Mouse (Mus musculus) CH12.LX (cell line): Measurements from ENCODE around the gene Arhgef25.

Experiments used
- CTCF ChIP-seq, 2 experiments: IDR thresholded peaks in 1 of 2; conservative IDR thresholded peaks in 1 of 2; 2 replicates each; pipeline ENCODE4 v1.5.1; 2011 to 2012; ENCODE audit warnings: low read depth in 2 of 2, low read length in 2 of 2, improper control_type of control experiment in 1 of 2, inconsistent platforms in 1 of 2, mild to moderate bottlenecking in 1 of 2, moderate library complexity in 1 of 2
- JUND ChIP-seq: conservative IDR thresholded peaks from 2 replicates; pipeline ENCODE4 v1.6.1; 2011; ENCODE audit warnings: low read depth, low read length, improper control_type of control experiment
- NRF1 ChIP-seq: IDR thresholded peaks from 2 replicates; pipeline ENCODE4 v1.6.1; 2014; ENCODE audit warnings: low read depth, mild to moderate bottlenecking, inconsistent platforms, low read length, improper control_type of control experiment, moderate library complexity
- POLR2A ChIP-seq: IDR thresholded peaks from 2 replicates; pipeline ENCODE4 v1.6.1; 2011; ENCODE audit warnings: low read depth, mild to moderate bottlenecking, improper control_type of control experiment, low read length

DNA sequence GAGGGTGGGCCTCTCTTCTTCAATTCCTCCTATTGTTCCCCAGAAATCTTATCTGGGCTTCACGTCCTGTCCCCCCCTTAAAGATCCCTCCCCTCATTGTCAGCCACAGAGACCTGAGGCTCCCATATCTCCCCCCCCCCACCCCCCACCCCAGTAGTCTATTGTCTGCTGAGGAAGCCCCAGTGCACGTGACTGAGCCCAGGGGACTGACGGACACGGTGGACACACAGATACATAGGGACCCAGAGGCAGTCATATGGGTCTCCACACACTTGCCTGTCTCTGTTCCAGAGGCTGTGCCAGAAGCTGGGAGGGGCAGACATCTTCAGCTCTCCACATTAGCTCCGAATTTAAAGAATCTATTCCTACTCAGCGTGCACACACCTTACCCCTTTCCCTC lies 8.3 kb downstream of the Arhgef25 start:
- no peak for TF ChIP-seq CTCF (conservative IDR thresholded peaks at IDR 0.05 in 1 of 2, IDR thresholded peaks at IDR 0.05 in 1 of 2; ENCODE audit: low read depth in 2 of 2, low read length in 2 of 2)
- TF ChIP-seq POLR2A: no peak
- no peak for TF ChIP-seq JUND
- no peak for TF ChIP-seq NRF1
